ENCODE assay signal across 7 mouse cellular contexts in genomic region chr1:36475480-36476110, GRCm38 (mm10). TPM values are rescaled to one million over a fixed set of nuclear protein-coding genes. Genes with fewer than 3 reads are reported as not detected.
A peak's percentile ranks its signal among the peaks of the same experiment; 100 is the strongest.
DNase-seq lines count a peak whose midpoint lies in the region; ATAC-seq and TF ChIP-seq lines count a peak whose summit lies in the region.

No protein-coding gene starts in this region.

- no peak for DNase-seq in neural tube, embryonic 11.5 days (ENCODE audit: low spot score)
- DNase-seq in neural tube, embryonic 10.5 days (ENCODE audit: extremely low spot score, low spot score): no peak
- DNase-seq in hindbrain, embryonic 14.5 days (ENCODE audit: low spot score): no peak
- DNase-seq in liver, embryonic 14.5 days (ENCODE audit: low read depth in 3 of 3, low spot score in 3 of 3): no peak
- DNase-seq in adrenal gland, adult 18-20 months (ENCODE audit: low spot score in 2 of 2): no peak
- DNase-seq in cerebellum, postnatal 14 days: no peak
- DNase-seq in spleen, postnatal 14 days (ENCODE audit: low spot score in 2 of 2): no peak

- peak overlapping the region; percentile 29 for H3K4me2 ChIP-seq in neural tube, embryonic 11.5 days (ENCODE audit: low read depth)
- peak overlapping the region; percentile 73 for H3K4me2 ChIP-seq in hindbrain, embryonic 14.5 days (replicated peaks)
- H3K4me2 ChIP-seq in liver, embryonic 14.5 days (ENCODE audit: low read depth): peak overlapping the region; percentile 11; the same call in 1 of the 2 replicates

- ATAC-seq in neural tube, embryonic 11.5 days (ENCODE audit: insufficient read depth, low FRiP score, low TSS enrichment): no peak
- no peak for ATAC-seq in hindbrain, embryonic 14.5 days (ENCODE audit: low FRiP score)
- ATAC-seq in liver, embryonic 14.5 days (ENCODE audit: insufficient read depth): no peak

- H3K4me3 ChIP-seq in neural tube, embryonic 11.5 days (ENCODE audit: low read depth, low read length): no peak overlapping the region
- H3K4me3 ChIP-seq in hindbrain, embryonic 14.5 days (replicated peaks; ENCODE audit: low read length): no peak overlapping the region
- H3K4me3 ChIP-seq in liver, embryonic 14.5 days (ENCODE audit: insufficient read depth in 1 of 2, low read depth in 2 of 2, low read length in 2 of 2): no peak overlapping the region

- H3K36me3 ChIP-seq in neural tube, embryonic 11.5 days (ENCODE audit: control insufficient read depth, insufficient read depth, low read length): no peaks in the 10 kb centered on the region
- no peaks in the 10 kb centered on the region for H3K36me3 ChIP-seq in hindbrain, embryonic 14.5 days (replicated peaks; ENCODE audit: control insufficient read depth, insufficient read depth)
- H3K36me3 ChIP-seq in liver, embryonic 14.5 days (replicated peaks; ENCODE audit: control insufficient read depth, insufficient read depth, low read depth): no peaks in the 10 kb centered on the region

- TF ChIP-seq CTCF in liver, embryonic 14.5 days (IDR thresholded peaks at IDR 0.05; ENCODE audit: low read depth): no peak

- peaks cover 26% of the 10 kb centered on the region for H3K4me1 ChIP-seq in neural tube, embryonic 11.5 days (ENCODE audit: control insufficient read depth, insufficient read depth, low read length)
- H3K4me1 ChIP-seq in hindbrain, embryonic 14.5 days (replicated peaks; ENCODE audit: control insufficient read depth, insufficient read depth, low read length): peaks cover 50% of the 10 kb centered on the region
- H3K4me1 ChIP-seq in liver, embryonic 14.5 days (replicated peaks; ENCODE audit: control insufficient read depth in 2 of 2, insufficient read depth in 2 of 2, low read length in 1 of 2): peaks cover 3 to 34% of the 10 kb centered on the region in 2 experiments

- no peak overlapping the region for H3K9ac ChIP-seq in neural tube, embryonic 11.5 days (ENCODE audit: low read length)
- H3K9ac ChIP-seq in hindbrain, embryonic 14.5 days: peak overlapping the region; percentile 28; the same call in 1 of the 2 replicates
- no peak overlapping the region for H3K9ac ChIP-seq in liver, embryonic 14.5 days (replicated peaks)

- H3K9me3 ChIP-seq in neural tube, embryonic 11.5 days (ENCODE audit: control insufficient read depth, low read length): no peaks in the 10 kb centered on the region
- no peaks in the 10 kb centered on the region for H3K9me3 ChIP-seq in hindbrain, embryonic 14.5 days (ENCODE audit: control insufficient read depth, low read length)
- no peaks in the 10 kb centered on the region for H3K9me3 ChIP-seq in liver, embryonic 14.5 days (ENCODE audit: control insufficient read depth, low read length)

- WGBS in neural tube, embryonic 11.5 days: 57% methylated on average over 8 of the region's 8 CpGs
- 49% methylated on average over 8 of the region's 8 CpGs for WGBS in hindbrain, embryonic 14.5 days
- WGBS in liver, embryonic 14.5 days (ENCODE audit: insufficient replicate concordance): 37% methylated on average over 8 of the region's 8 CpGs

- H3K27me3 ChIP-seq in neural tube, embryonic 11.5 days (ENCODE audit: control insufficient read depth, insufficient read depth, low read length): no peaks in the 10 kb centered on the region
- H3K27me3 ChIP-seq in hindbrain, embryonic 14.5 days (ENCODE audit: control insufficient read depth, insufficient read depth, low read length): no peaks in the 10 kb centered on the region
- peaks cover 3% of the 10 kb centered on the region; the same call in 1 of the 2 replicates for H3K27me3 ChIP-seq in liver, embryonic 14.5 days (ENCODE audit: control insufficient read depth, insufficient read depth, low read length)

- no peak for TF ChIP-seq EP300 in liver, embryonic 14.5 days (IDR thresholded peaks at IDR 0.05; ENCODE audit: low read depth)

- no peak overlapping the region for H3K27ac ChIP-seq in neural tube, embryonic 11.5 days (ENCODE audit: low read depth, low read length)
- H3K27ac ChIP-seq in hindbrain, embryonic 14.5 days: no peak overlapping the region
- H3K27ac ChIP-seq in liver, embryonic 14.5 days: no peak overlapping the region

RNA-seq across cellular contexts. Expression of gene Cnnm4, which starts 4.2 kb away (rescaled TPM):
- 12.4 and 14.0 TPM in 2 replicates for polyA plus RNA-seq in neural tube, embryonic 11.5 days (2014; fragmentation: Nextera tagmentation; extraction: Ambion mirVana)
- polyA plus RNA-seq in hindbrain, embryonic 14.5 days (2014; fragmentation: Nextera tagmentation; extraction: Ambion mirVana): 9.2 and 10.6 TPM in 2 replicates
- 0.85 and 0.89 TPM in 2 replicates for polyA plus RNA-seq in liver, embryonic 14.5 days (2012; rRNA removed)
- 2.1 and 2.2 TPM in 2 replicates for polyA plus RNA-seq in liver, embryonic 14.5 days (2014; fragmentation: Nextera tagmentation; extraction: Ambion mirVana)
- 1 to 10 TPM; 3.6 to 5.9 TPM for total RNA-seq in adrenal gland, adult 18-20 months (2021)

RNA-seq across cellular contexts. Expression of gene Lman2l, which starts 30.5 kb away (rescaled TPM):
- polyA plus RNA-seq in neural tube, embryonic 11.5 days (2014; fragmentation: Nextera tagmentation; extraction: Ambion mirVana): 35.1 and 38.2 TPM in 2 replicates
- polyA plus RNA-seq in hindbrain, embryonic 14.5 days (2014; fragmentation: Nextera tagmentation; extraction: Ambion mirVana): 41.8 and 41.9 TPM in 2 replicates
- polyA plus RNA-seq in liver, embryonic 14.5 days (2012; rRNA removed): 4.8 and 5.5 TPM in 2 replicates
- polyA plus RNA-seq in liver, embryonic 14.5 days (2014; fragmentation: Nextera tagmentation; extraction: Ambion mirVana): 7.0 and 7.4 TPM in 2 replicates
- total RNA-seq in adrenal gland, adult 18-20 months (2021): 10 to 100 TPM; 48.6 to 62.1 TPM

RNA-seq across cellular contexts. Expression of gene Cnnm3, which starts 36.1 kb away (rescaled TPM):
- 5.2 and 5.6 TPM in 2 replicates for polyA plus RNA-seq in neural tube, embryonic 11.5 days (2014; fragmentation: Nextera tagmentation; extraction: Ambion mirVana)
- polyA plus RNA-seq in hindbrain, embryonic 14.5 days (2014; fragmentation: Nextera tagmentation; extraction: Ambion mirVana): 6.1 and 6.8 TPM in 2 replicates
- polyA plus RNA-seq in liver, embryonic 14.5 days (2012; rRNA removed): 2.5 and 3.7 TPM in 2 replicates
- polyA plus RNA-seq in liver, embryonic 14.5 days (2014; fragmentation: Nextera tagmentation; extraction: Ambion mirVana): 0.86 and 1.0 TPM in 2 replicates
- 10 to 100 TPM; 20.8 to 28.9 TPM for total RNA-seq in adrenal gland, adult 18-20 months (2021)

Comparison
In these comparisons a context has a peak if more than half of its experiments do, and no peak if none do; other contexts are left out.
1. H3K4me2 ChIP-seq: peak in every context shown above with its lines; median percentile 73 in hindbrain, embryonic 14.5 days; 29 in neural tube, embryonic 11.5 days; 11 in liver, embryonic 14.5 days.